Mouse (Mus musculus) c-Kit-positive CD71-positive TER-119-positive erythroid progenitor cells, embryonic 14.5 days (primary cell): ENCODE measurements at regions not wholly inside any gene's neighbourhood (a gene's known extent, or its start where the extent isn't known, plus 50 kb on each side); places are given as distances from the start of the nearest gene placed in this dataset.

ENCODE experiments used
- DNase-seq: peaks from one replicate; pipeline ENCODE4 v3.0.0-alpha.2; 2013; ENCODE audit warnings: low spot score

GRCm38 (mm10) chr1:88575917-88576669, 66.2 kb upstream of the Glrp1 start:
- DNase-seq, result no peak

DNA sequence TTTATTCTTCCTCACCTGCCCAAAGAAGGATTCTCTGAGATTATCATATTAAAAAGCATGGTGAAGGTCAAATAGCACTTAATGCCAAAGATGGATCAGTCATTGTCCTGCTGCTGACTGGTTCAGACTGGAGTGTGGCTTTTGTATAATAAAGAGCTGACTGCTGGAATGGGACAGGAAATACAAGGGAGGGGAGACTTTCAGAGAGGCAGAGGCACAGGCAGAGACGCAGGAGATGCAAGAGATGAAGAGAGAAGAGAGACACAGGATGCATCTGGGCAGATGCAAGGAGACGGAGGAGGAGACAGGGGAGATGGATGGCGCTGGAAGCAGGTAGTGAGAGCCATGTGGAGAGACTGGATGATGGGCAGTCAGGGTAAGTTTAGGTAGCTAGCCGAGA, 65.4 kb upstream of the Glrp1 start:
- DNase-seq, result no peak

GRCm38 (mm10) chr1:88572161-88572560, 62.3 kb upstream of the Glrp1 start:
- DNase-seq, result no peak

GRCm38 (mm10) chr1:88568447-88569053, 58.7 kb upstream of the Glrp1 start:
- DNase-seq, result no peak

DNA sequence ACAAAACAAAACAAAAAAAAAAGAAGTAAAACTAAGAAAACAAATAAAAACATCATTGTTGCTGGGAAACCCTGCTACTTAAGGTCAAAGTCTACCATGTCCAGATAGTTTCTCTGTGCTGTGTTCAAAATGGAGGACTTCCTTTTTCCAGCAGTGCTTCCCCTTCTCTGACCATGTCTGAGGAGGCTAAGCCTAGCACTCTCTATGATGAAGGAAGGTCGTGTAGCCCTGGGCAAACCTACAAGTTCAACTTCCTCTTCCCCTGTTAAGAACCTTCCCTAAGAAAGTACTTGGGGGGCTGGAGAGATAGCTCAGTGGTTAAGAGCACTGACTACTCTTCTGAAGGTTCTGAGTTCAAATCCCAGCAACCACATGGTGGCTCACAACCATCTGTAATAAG, 57.3 kb upstream of the Glrp1 start:
- no peak for DNase-seq

DNA sequence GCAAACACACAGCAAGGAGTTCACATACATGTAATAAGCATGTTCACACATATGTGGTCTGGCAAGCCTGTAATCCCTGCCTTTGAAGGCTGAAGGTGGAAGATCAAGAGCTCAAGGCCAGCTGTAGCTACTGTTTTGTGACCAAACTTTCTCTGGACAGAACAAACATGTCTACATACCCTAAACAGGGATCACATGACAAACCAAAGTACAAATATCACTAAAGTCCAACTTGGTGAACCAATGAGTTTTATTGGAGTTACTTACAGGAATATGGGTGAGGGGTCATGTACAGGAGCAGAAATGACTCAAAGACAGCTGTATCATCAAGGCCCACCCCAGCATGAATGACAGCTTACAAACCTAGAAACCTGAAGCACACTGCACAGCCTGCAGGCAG, 56.6 kb upstream of the Glrp1 start:
- no peak for DNase-seq

- no peak for DNase-seq
Observed at GRCm38 (mm10) chr1:88564825-88565224, 55.0 kb upstream of the Glrp1 start.

DNA sequence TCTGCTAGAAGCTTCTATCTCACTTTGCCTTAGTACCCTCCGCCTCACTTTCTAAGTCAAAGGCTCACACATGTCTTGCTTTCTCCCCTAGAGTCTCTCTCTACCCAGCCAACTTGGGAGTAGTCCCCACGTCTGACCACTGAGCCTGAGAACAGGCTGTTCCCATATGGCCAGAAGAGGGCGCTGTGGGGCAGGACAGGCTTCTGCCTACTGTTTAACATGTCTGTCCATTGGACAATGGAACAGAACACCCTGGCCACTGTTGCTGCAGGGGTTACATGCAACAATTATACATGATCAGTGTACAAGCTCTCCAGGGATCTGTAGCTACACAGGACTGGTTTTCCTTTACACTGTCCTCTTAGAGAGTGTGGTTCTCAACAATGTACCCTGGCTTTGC, 52.5 kb upstream of the Glrp1 start:
- DNase-seq, result peak; percentile 58

DNA sequence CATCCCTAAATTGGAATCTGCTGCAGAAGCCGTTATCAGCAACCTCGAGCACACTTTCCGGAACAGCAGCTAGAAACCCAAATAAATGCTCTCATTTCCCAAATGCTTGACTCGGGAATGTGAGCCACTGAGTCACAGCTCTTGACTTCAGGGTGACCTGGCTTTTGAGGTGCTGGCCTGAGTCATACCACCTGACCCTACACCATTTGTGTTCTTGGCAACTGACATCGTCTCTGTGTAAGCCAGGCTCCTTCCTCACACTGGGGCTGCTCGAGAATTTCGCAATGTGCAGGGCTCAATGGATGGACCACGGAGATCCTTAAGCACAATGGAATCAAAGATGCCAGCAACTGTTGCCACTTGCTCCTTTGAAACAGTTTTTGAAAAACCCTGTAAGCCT, 50.9 kb upstream of the Glrp1 start:
- DNase-seq, result no peak
